Mouse (Mus musculus) retina, postnatal 1 day (tissue): ENCODE results near the gene Ivns1abp.
A peak's percentile ranks its signal among the peaks of the same experiment; 100 is the strongest.
"Not testable (repeated sequence)": the region's sequence is repeated elsewhere in the genome, so short reads cannot be mapped to it uniquely, and the experiment has no call there.

Experiments
- DNase-seq: peaks from one replicate; pipeline ENCODE4 v3.0.0-alpha.2; 2012

The Ivns1abp gene

DNA sequence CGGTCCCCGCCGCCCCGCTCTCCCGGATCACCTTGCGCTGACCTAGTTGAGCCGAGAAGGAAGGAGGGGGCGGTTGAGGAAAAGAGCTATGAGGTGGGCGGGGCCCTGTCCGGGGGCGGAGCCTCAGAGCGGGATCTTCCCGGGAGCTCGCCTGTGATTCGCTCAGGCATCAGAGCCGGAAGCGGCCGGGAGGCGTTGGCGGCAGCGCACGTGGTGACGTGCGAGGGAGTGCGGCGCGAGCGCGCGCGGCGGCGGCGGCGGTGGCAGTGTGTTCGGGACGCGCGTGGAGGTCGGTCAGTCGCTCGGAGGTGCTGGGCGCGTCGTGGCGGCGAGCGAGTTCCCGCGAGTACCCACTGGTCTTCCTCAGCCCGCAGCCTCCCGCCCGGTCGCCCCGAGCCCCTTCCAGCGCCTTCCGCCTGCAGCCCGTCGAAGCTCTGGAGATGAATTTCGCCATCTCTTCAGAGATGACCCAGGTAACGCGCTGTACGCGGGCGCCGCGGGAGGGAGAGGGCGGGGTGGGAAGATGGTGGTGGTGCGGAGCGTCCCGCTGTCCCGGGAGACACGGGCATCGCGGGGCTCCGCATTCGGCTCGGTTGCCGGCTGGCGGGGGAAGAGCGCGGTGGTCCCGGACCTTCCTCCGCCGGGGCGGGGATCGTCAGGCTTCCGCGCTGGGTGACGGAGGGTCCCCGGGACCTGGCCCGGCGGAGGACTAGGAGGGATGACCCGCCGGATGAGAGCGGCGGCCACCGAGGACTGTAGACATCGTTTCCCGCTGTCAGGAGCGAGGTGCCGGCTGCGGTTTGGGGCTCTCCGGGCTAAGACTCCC lies at the start of gene Ivns1abp:
Gene Ivns1abp (plus strand): TSS at position 195 of the 826 bp plus-strand sequence.
- peak; percentile 99 for DNase-seq

- no peak for DNase-seq
Observed at GRCm38 (mm10) chr1:151295486-151295885, 48.8 kb upstream of the Ivns1abp start.

GRCm38 (mm10) chr1:151296621-151297020 lies 47.7 kb upstream of the Ivns1abp start:
- DNase-seq: no peak

DNA sequence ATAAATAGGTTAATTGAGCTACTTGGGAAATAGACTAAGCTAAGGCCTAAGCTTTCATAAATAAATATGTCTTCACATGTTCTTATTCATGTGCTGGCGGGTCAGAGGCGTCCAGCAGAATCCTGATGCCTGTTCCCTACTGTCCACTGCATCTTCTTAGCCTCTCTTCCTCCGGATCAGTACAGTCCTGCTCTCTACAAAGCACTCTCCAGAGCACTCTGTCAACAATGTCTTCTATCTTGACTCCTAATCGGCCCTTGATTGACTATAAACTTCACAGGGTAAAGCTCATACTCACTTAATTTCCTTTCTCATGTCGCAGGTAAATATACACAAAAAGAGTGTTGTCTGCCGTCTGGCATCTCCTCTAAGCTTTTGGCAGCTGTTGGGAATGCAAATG lies 47.3 kb upstream of the Ivns1abp start:
- no peak for DNase-seq

DNA sequence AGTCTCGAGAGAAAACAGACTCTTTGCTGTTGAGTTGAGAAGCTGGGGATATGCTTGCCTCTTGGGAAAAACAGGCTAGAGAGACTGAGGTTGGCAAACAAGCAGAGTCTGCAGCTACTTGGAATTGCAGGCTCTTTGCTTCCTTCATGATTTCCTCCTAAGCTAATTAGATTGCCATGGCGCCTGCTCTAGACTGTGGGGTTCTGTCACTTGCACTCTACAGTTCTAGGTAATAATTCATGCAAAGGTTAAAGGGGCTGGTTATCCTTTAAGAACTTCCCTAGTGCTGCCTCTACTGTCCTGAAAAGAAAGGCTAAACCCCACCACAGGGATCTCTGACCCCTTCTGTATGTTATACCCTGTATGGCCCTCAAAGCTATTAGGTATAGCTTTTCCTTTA lies 46.7 kb upstream of the Ivns1abp start:
- no peak for DNase-seq

DNA sequence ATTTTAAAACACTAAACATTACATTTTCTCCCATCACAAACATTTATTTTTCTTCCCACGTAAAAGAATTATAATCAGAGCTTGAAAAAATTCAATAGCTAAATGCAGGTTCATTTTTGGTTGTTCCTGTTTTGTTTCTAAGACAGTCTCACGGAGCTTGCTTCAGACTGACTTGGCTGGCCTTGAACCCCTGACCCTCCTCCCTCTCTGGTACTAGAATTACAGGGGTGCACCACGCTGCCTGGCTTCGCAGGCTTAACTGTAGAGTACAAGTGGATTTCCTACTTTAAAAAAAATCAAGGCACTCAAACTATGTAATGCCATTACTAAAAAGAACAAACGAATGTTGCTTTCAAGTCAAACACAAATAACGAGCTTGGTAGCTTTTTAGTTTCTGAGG lies 42.8 kb upstream of the Ivns1abp start:
- no peak for DNase-seq

- DNase-seq: peak; percentile 39
Observed at GRCm38 (mm10) chr1:151301904-151302303, 42.4 kb upstream of the Ivns1abp start.

GRCm38 (mm10) chr1:151303265-151303664 lies 41.0 kb upstream of the Ivns1abp start:
- DNase-seq: no peak

DNA sequence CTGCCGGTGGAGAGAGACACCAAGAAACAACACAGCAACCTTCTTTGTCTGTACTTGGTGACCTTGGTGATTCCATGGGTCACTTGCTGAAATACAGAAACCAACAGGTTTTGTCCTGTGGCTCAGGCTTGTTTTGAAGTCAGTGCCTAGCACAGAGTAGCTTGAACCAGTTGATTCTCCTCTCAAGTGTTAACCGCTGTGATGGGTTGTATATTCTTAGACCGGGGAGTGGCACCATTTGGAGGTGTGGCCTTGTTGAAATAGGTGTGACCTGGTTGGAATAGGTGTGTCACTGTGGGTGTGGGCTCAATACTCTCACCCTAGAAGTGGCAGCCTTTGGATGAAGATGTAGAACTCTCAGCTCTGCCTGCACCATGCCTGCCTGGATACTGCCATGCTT lies 39.3 kb upstream of the Ivns1abp start:
- DNase-seq: not testable (repeated sequence)

- no peak for DNase-seq
Observed at GRCm38 (mm10) chr1:151307059-151307458, 37.2 kb upstream of the Ivns1abp start.

GRCm38 (mm10) chr1:151307821-151308220 lies 36.5 kb upstream of the Ivns1abp start:
- DNase-seq: no peak

DNA sequence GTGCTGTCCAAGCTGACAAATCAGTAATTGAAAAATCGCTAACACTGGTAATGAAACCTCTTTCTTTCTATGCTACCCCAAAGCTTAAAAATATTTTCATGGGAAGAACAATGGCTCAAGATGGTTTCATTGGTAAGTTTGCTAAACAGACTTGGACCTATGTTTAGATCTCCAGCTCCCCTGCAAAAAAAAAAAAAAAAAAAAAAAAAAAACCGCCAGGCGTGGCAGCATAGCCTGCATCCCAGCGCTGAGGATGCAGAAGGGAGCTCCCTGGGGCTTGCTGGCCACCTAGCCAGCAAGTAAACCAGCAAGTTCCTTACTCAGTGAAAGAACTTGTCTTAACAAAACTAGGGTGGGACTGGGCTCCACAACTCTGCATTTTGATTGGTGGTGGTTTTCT lies 35.8 kb upstream of the Ivns1abp start:
- no peak for DNase-seq

DNA sequence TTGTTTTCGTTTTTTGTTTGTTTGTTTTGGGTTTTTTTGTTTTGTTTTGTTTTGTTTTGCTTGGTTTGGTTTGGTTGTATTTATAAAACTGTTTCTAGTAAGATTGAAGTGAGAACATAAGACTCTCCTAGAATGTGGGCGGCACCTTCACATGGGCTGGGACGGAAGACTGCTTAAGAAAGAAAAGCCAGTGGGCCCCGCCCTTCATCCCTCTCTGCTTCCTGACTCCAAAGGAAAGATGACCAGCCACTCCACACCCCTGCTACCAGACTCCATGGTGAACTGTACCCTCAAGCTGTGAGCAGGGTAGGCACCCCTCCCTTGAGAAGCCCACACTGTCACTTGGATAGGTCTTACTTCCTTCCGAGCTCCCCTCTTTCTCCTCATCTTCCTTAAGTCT lies 33.8 kb upstream of the Ivns1abp start:
- no peak for DNase-seq

DNA sequence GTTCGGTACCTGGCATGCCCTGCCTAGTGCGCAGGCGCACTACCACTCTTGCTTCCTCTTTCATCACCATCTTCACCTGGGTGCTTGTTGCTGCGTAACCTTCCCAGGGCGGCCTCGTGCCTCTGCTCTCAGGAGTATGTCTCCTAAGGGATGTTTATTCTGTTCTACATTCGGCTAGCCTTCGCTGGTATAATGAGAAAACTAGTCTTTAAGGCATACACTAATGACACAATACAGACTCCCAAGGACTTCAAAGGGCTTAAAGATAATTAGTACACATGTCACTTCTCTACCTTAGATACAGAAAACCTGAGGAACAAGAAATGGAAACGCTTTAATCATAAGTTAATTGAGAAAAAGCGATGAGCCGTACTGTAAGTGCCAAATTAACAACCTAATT lies 32.9 kb upstream of the Ivns1abp start:
- DNase-seq: no peak

DNA sequence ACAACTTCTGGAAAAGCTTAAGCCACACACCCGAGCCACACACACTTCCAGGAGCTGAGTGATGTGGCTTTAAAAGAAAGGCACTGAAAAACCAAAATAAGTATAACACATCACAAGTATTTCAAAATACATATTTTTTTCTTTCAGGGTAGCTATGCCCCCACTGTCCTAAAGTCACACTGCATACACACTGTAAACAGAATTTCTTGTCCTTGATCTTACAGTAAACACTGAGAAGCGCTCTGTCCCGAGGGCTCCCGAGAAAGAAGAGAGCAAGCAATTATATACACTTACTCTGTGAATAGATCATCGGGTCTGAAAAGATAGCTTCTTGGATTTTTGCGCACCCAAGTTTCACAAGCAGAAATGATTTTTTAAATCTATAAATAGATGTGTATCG lies 25.0 kb upstream of the Ivns1abp start:
- DNase-seq: no peak

- no peak for DNase-seq
Observed at GRCm38 (mm10) chr1:151320408-151320807, 23.9 kb upstream of the Ivns1abp start.

DNA sequence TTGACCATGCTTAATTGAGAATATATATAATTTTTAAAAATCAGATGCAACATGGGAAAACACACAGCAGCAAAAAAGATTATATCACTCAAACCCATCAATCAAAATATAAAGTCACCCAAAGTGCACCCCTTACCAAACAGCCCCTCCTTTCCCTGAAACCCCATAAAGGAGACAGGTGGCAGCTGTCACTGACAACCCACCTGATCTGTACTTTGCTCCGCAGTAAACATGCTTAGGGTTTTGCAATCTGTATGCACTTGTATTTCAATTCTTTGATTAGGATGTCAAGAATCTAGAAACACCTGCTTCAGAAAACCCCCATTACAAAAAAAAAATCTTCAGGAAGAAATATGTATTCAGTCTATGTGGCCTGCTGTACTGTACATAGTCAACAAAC lies 18.9 kb upstream of the Ivns1abp start:
- DNase-seq: no peak

- DNase-seq: no peak
Observed at GRCm38 (mm10) chr1:151328341-151329097, 15.8 kb upstream of the Ivns1abp start.

DNA sequence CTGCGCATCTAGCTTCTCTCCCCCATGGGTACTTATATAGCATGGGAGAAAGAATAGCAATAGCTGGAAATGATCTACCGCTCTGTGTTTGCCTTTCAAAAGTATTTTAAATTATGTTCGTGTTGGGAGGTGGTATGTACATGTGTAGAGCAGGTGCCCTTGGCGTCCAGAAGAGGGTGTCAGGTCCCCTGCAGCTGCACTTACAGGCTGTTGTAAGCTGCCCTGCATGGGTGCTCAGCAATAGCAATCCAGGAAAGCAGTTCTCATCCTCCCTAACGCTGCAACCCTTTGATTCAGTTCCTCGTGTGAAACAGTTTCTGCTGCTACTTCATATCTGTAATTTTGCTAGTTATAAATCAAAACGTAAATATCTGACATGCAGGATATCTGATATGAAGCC lies 14.7 kb upstream of the Ivns1abp start:
- no peak for DNase-seq

GRCm38 (mm10) chr1:151332819-151333218 lies 11.5 kb upstream of the Ivns1abp start:
- no peak for DNase-seq

DNA sequence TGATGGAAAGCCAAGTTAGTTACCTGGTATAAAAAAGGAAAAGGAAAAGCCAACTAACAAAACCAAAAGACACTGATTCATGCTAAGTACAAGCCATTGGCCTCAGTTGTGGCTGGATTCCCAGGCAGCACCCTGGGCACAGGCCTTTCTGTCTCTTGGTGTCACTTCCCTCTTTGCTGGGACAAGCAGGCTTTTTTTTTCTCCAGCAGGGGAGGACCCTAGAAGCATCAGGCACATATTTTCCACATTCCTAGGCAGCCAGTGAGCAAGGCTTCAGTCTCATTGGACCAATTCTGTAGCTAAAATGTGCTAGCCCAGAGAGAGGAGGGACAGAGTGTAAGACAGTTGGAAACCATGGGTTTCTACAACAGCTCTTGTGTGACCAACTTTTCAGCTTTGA lies 6.0 kb upstream of the Ivns1abp start:
- no peak for DNase-seq

DNA sequence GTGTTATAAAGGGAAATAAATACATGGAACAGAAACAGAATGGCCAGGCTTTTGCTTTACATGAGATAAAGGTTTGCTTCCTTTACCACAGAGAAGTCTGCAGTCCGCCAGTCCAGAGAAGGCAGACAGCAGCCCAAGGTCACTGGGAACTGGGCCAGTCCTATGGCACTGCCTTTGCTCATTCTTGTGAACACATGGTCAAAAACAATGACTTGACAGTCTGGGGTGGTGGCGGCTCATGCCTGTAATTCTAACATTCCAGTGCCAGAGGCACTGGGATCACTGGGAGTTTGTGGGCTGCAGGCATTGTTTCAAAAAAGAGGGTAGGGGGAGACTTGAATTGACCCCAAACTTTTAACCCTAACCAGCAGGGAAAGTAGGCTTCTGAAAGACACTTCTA lies 5.3 kb upstream of the Ivns1abp start:
- DNase-seq: peak; percentile 62

DNA sequence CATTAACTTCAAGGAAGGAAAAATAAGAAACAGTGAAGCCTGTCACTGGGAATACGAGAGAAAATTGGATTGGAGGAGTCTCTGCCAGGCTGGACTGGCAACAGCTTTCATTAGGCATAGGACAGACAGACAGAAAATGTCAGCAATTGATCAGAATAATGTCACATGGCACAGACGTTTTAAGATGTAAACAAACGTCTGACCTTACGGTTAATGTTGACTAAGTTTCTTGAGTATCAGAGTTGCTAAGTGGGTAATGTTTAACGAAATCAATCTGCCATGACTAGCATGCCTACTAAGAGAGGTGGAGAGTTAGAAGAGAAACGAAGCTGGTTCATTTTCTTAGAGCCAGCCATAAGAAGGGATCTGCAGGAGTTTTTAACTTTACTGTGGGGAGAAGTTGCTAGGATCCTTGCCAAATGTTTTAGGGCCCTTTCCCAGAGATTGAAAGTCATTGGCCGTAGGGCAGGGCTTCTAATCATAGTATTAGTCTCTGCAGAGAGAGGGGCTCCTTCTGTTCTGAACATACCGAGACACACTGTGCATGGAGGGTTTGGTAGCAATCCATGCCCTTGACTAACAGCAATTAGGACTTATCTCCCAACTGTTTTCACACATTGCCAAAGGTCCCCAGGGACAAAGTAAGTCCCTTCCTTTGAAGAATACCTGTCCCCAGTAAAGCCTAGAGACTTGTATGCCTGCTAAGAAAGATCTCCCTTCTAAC lies 2.8 kb upstream of the Ivns1abp start:
- DNase-seq: no peak

- DNase-seq: no peak
Observed at GRCm38 (mm10) chr1:151342311-151342710, 2.0 kb upstream of the Ivns1abp start.
